Mouse (Mus musculus): Measurements from ENCODE around the gene Gpn1. TPM values are rescaled to one million over a fixed set of nuclear protein-coding genes. Genes with fewer than 3 reads are reported as not detected.
A peak's percentile ranks its signal among the peaks of the same experiment; 100 is the strongest.

Gene Gpn1
- 20.0 TPM for polyA plus RNA-seq (2012; fragmentation: generic; extraction: Trizol)
- long read RNA-seq, experiment 1, transcript Gpn1-201 (14 exons, 3,144 nt), result major isoform, 71 of 84 reads
- long read RNA-seq, experiment 1, partial matches to known transcripts, result 1 of 84 reads
- long read RNA-seq, experiment 1, other reads (novel, unspliced or antisense), result 11 of 84 reads
- long read RNA-seq, experiment 2, transcript Gpn1-201 (14 exons, 3,144 nt), result major isoform, 270 of 338 reads
- long read RNA-seq, experiment 2, partial matches to known transcripts, result 3 of 338 reads
- long read RNA-seq, experiment 2, other reads (novel, unspliced or antisense), result 65 of 338 reads

DNA sequence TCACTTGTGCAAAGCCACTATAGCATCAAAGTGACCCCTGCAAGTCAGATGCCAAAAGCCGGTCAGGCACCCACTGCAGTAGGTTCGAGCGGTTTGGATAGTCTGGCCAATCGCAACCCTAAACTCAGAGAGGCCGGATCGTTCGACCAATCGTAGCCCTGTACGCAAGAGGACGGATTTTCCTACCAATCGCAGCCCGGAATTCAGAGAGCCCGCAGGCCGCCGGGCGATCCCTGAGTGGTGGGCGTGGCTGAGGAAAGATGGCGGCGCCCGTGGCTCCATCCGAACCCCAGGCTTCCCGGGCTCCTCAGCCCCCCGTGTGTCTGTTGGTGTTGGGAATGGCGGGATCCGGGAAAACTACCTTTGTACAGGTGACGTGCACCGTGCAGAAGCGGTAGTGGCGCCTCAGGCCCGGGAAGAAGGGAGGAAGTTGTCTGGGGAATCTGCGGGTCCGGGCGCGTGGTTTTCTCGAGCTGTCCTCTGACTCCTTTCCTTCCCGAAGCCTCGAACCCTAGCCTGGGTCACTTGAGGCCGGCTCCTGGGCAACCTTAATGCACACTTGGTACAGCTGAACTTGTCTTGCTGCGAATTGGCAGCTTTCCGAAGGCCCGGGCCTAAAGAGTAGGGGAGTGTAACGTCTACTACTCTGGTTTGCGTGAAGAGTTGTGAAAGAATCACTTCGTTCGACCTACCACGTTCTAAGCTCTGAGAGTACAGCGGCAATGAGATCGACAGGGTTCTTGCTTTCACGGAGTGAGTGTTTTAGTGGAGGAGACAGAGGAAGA is at the start of gene Gpn1:
Gene Gpn1, plus strand, starts transcription at position 229 of the 785 bp plus-strand sequence.
- Histone ChIP-seq H3K36me3 (ENCODE audit: control insufficient read depth, insufficient read depth) (peaks cover 28% of the 10 kb centered on the region), H3K79me3 (ENCODE audit: low read depth) (peaks cover 10% of the 10 kb centered on the region), H3K4me3 (ENCODE audit: insufficient read depth, poor library complexity, severe bottlenecking) (peak within 1 kb of the TSS; percentile 72), H3K79me2 (ENCODE audit: control insufficient read depth, insufficient read depth) (peaks cover 18% of the 10 kb centered on the region), H3ac (ENCODE audit: control insufficient read depth, insufficient read length, low read depth) (peak within 1 kb of the TSS; percentile 80), H3K27me3 (ENCODE audit: control insufficient read depth, insufficient read depth, insufficient read length) (no peaks in the 10 kb centered on the region)
- no peak for TF ChIP-seq CTCF (IDR thresholded peaks at IDR 0.05; ENCODE audit: control insufficient read depth, insufficient read depth, insufficient read length)
- no peak for TF ChIP-seq MYOG (IDR thresholded peaks at IDR 0.05; ENCODE audit: control insufficient read depth, extremely low read depth, insufficient read length)
- no peak for TF ChIP-seq MAX (IDR thresholded peaks at IDR 0.05)
- no peak for TF ChIP-seq CEBPB (IDR thresholded peaks at IDR 0.05; ENCODE audit: low read depth)
- no peak for TF ChIP-seq FOSL1 (IDR thresholded peaks at IDR 0.05; ENCODE audit: insufficient read depth, low read length, poor library complexity, severe bottlenecking)
- TF ChIP-seq MYOD1 (IDR thresholded peaks at IDR 0.05; ENCODE audit: control insufficient read depth, insufficient read length, low read depth), result no peak
- TF ChIP-seq USF1 (IDR thresholded peaks at IDR 0.05; ENCODE audit: low read depth), result no peak

DNA sequence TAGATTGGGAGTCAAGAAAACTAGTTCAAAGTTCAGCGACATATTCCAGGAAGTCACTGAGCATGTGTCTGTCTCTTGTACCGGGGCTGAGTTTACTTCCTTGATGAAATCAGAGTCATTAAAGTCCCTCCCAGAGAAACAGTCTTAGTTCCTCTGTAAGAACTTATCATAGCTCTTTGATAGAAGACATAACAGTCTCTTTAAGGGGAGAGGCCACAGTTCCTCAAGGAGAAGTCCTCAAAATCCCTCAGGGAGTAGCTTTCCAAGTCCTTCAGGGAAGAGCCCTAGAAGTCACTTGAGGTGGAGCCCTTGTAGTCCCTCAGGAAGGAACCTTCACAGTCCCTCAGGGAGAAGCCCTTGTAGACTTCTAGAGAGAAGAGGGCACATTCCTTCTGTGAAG is 43.2 kb upstream of the Gpn1 start:
- H3K4me3 ChIP-seq (ENCODE audit: insufficient read depth, poor library complexity, severe bottlenecking), result no peak overlapping the region
- peaks cover 31% of the 10 kb centered on the region for H3K79me2 ChIP-seq (ENCODE audit: control insufficient read depth, insufficient read depth)
- H3K79me3 ChIP-seq (ENCODE audit: low read depth), result peaks cover 23% of the 10 kb centered on the region
- no peaks in the 10 kb centered on the region for H3K27me3 ChIP-seq (ENCODE audit: control insufficient read depth, insufficient read depth, insufficient read length)
- TF ChIP-seq USF1 (IDR thresholded peaks at IDR 0.05; ENCODE audit: low read depth), result no peak
- no peak for TF ChIP-seq CEBPB (IDR thresholded peaks at IDR 0.05; ENCODE audit: low read depth)
- TF ChIP-seq MAX (IDR thresholded peaks at IDR 0.05), result no peak
- no peak for TF ChIP-seq MYOD1 (IDR thresholded peaks at IDR 0.05; ENCODE audit: control insufficient read depth, insufficient read length, low read depth)
- TF ChIP-seq MYOG (IDR thresholded peaks at IDR 0.05; ENCODE audit: control insufficient read depth, extremely low read depth, insufficient read length), result no peak
- no peak for TF ChIP-seq CTCF (IDR thresholded peaks at IDR 0.05; ENCODE audit: control insufficient read depth, insufficient read depth, insufficient read length)
- TF ChIP-seq FOSL1 (IDR thresholded peaks at IDR 0.05; ENCODE audit: insufficient read depth, low read length, poor library complexity, severe bottlenecking), result no peak
- H3K36me3 ChIP-seq (ENCODE audit: control insufficient read depth, insufficient read depth), result peaks cover 5% of the 10 kb centered on the region
- no peak overlapping the region for H3ac ChIP-seq (ENCODE audit: control insufficient read depth, insufficient read length, low read depth)

DNA sequence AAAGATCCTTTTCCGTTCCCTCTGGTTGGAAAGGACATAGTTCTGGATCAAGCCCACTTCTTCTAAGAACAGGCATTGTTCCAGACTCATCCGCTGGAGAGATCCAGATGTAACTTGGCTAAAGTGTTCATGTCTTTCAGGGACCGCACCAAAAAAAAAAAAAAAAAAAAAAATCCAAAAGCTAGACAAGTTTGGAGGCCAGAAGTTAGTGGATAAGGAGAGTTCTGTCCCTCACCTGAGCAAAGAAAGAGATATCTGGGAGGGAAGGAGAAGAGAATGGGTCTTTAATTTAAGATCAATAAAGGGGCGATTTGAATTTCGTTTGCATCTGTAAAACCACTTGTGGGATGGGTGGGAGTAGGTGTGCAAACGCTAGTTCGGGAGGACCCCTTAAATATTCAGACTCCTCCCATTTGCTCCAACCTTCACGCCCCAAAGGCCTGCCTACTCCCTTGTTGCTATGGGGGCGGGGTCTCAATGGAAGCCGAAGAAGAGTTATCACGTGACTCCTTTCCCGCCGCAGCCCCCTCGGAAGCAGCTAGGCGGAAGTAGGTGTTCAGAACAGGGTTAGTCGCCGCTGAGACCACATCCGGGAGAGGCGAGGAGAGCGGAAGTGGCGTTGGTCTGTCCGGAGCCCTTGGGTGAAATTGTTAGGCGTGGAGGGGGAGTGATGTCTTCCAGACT is 42.5 kb upstream of the Gpn1 start, which contains the start of gene Zfp512:
Gene Zfp512, plus strand, starts transcription at position 554 of the 684 bp plus-strand sequence.
- no peaks in the 10 kb centered on the region for H3K27me3 ChIP-seq (ENCODE audit: control insufficient read depth, insufficient read depth, insufficient read length)
- H3ac ChIP-seq (ENCODE audit: control insufficient read depth, insufficient read length, low read depth), result peak within 1 kb of the TSS; percentile 49
- H3K36me3 ChIP-seq (ENCODE audit: control insufficient read depth, insufficient read depth), result peaks cover 5% of the 10 kb centered on the region
- peaks cover 27% of the 10 kb centered on the region for H3K79me3 ChIP-seq (ENCODE audit: low read depth)
- peak within 1 kb of the TSS; percentile 49 for H3K4me3 ChIP-seq (ENCODE audit: insufficient read depth, poor library complexity, severe bottlenecking)
- H3K79me2 ChIP-seq (ENCODE audit: control insufficient read depth, insufficient read depth), result peaks cover 38% of the 10 kb centered on the region
- TF ChIP-seq FOSL1 (IDR thresholded peaks at IDR 0.05; ENCODE audit: insufficient read depth, low read length, poor library complexity, severe bottlenecking) (no peak), MYOG (IDR thresholded peaks at IDR 0.05; ENCODE audit: control insufficient read depth, extremely low read depth, insufficient read length) (no peak), USF1 (IDR thresholded peaks at IDR 0.05; ENCODE audit: low read depth) (peak; percentile 89), CEBPB (IDR thresholded peaks at IDR 0.05; ENCODE audit: low read depth) (no peak), MYOD1 (IDR thresholded peaks at IDR 0.05; ENCODE audit: control insufficient read depth, insufficient read length, low read depth) (no peak), CTCF (IDR thresholded peaks at IDR 0.05; ENCODE audit: control insufficient read depth, insufficient read depth, insufficient read length) (no peak), MAX (IDR thresholded peaks at IDR 0.05) (peak; percentile 52)

DNA sequence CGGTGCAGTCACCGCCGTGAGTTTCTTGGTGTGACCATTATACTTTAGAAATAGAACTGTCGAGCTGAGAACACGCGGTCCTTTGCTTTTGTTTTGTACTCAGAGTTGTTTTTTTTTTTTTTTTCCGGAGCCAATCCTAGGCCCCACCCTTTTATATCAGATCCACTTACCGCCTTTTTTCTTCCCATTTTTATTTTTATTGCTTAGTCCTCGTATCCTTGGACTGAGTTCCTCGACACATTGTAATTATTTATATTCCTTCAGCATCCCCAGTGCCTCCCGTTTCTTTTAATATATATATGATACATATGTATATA is 42.0 kb upstream of the Gpn1 start:
- no peak for TF ChIP-seq MYOD1 (IDR thresholded peaks at IDR 0.05; ENCODE audit: control insufficient read depth, insufficient read length, low read depth)
- Histone ChIP-seq H3K36me3 (ENCODE audit: control insufficient read depth, insufficient read depth) (peaks cover 5% of the 10 kb centered on the region), H3ac (ENCODE audit: control insufficient read depth, insufficient read length, low read depth) (peak overlapping the region; percentile 49), H3K79me2 (ENCODE audit: control insufficient read depth, insufficient read depth) (peaks cover 43% of the 10 kb centered on the region), H3K4me3 (ENCODE audit: insufficient read depth, poor library complexity, severe bottlenecking) (peak overlapping the region; percentile 49), H3K27me3 (ENCODE audit: control insufficient read depth, insufficient read depth, insufficient read length) (no peaks in the 10 kb centered on the region), H3K79me3 (ENCODE audit: low read depth) (peaks cover 30% of the 10 kb centered on the region)

DNA sequence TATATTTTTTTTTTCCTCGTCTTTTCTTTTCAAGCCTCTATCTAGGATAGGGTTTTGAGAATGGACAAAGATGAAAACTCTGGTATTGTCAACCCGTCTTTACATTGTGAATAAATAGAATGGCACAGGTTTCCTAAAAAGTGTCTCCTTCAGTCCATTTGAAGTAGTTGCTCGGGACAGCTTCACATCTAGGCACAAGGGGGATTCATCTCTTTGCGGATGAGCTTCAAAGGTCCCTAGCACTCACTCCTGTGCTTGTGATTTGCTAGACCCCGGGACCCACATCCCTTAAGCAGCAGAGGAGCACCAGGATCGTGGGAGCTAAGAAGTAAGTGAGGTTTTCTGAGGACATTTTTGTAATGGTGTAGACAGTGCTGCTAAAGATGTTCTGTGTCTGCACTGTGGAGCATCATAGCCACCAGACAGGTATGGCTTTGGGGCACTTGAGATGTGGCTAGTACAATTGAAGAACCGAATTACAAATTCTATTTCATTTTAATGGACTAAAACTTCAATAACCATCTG is 41.6 kb upstream of the Gpn1 start:
- peaks cover 5% of the 10 kb centered on the region for H3K36me3 ChIP-seq (ENCODE audit: control insufficient read depth, insufficient read depth)
- H3K79me2 ChIP-seq (ENCODE audit: control insufficient read depth, insufficient read depth), result peaks cover 48% of the 10 kb centered on the region
- TF ChIP-seq CTCF (IDR thresholded peaks at IDR 0.05; ENCODE audit: control insufficient read depth, insufficient read depth, insufficient read length) (no peak), CEBPB (IDR thresholded peaks at IDR 0.05; ENCODE audit: low read depth) (no peak), MAX (IDR thresholded peaks at IDR 0.05) (no peak), MYOG (IDR thresholded peaks at IDR 0.05; ENCODE audit: control insufficient read depth, extremely low read depth, insufficient read length) (no peak), MYOD1 (IDR thresholded peaks at IDR 0.05; ENCODE audit: control insufficient read depth, insufficient read length, low read depth) (no peak), USF1 (IDR thresholded peaks at IDR 0.05; ENCODE audit: low read depth) (no peak), FOSL1 (IDR thresholded peaks at IDR 0.05; ENCODE audit: insufficient read depth, low read length, poor library complexity, severe bottlenecking) (no peak)
- H3K27me3 ChIP-seq (ENCODE audit: control insufficient read depth, insufficient read depth, insufficient read length), result no peaks in the 10 kb centered on the region
- H3ac ChIP-seq (ENCODE audit: control insufficient read depth, insufficient read length, low read depth), result peak overlapping the region; percentile 38
- H3K4me3 ChIP-seq (ENCODE audit: insufficient read depth, poor library complexity, severe bottlenecking), result peak overlapping the region; percentile 49
- peaks cover 30% of the 10 kb centered on the region for H3K79me3 ChIP-seq (ENCODE audit: low read depth)
